Mouse (Mus musculus): ENCODE measurements at regions not wholly inside any gene's neighbourhood (a gene's known extent, or its start where the extent isn't known, plus 50 kb on each side); places are given as distances from the start of the nearest gene placed in this dataset.

GRCm38 (mm10) chr9:32057427-32058115 lies 58.4 kb upstream of the Arhgap32 start:
- no peak overlapping the region for H3K27ac ChIP-seq
- no peak overlapping the region for H3K4me2 ChIP-seq
- 73% methylated on average over 4 of the region's 4 CpGs for WGBS
- ATAC-seq (replicated peaks; ENCODE audit: insufficient number of reproducible peaks, insufficient read depth, low FRiP score, low read depth) = no peak
- H3K9me3 ChIP-seq (replicated peaks) = no peaks in the 10 kb centered on the region
- H3K9ac ChIP-seq = no peak overlapping the region
- H3K27me3 ChIP-seq = no peaks in the 10 kb centered on the region
- no peak overlapping the region for H3K4me3 ChIP-seq
- H3K4me1 ChIP-seq (replicated peaks) = no peaks in the 10 kb centered on the region
- no peaks in the 10 kb centered on the region for H3K36me3 ChIP-seq

GRCm38 (mm10) chr9:32062740-32063139 lies 53.2 kb upstream of the Arhgap32 start:
- H3K27ac ChIP-seq = no peak overlapping the region
- no peak overlapping the region for H3K4me2 ChIP-seq
- WGBS = 86% methylated on average over 4 of the region's 4 CpGs
- no peak overlapping the region for H3K4me3 ChIP-seq
- no peaks in the 10 kb centered on the region for H3K36me3 ChIP-seq
- no peak overlapping the region for H3K9ac ChIP-seq
- H3K9me3 ChIP-seq (replicated peaks) = no peaks in the 10 kb centered on the region
- ATAC-seq (replicated peaks; ENCODE audit: insufficient number of reproducible peaks, insufficient read depth, low FRiP score, low read depth) = no peak
- H3K27me3 ChIP-seq = no peaks in the 10 kb centered on the region
- 0 out of 2 replicates have a peak, but pooled peaks cover 4% of the 10 kb centered on the region for H3K4me1 ChIP-seq (replicated peaks)

DNA sequence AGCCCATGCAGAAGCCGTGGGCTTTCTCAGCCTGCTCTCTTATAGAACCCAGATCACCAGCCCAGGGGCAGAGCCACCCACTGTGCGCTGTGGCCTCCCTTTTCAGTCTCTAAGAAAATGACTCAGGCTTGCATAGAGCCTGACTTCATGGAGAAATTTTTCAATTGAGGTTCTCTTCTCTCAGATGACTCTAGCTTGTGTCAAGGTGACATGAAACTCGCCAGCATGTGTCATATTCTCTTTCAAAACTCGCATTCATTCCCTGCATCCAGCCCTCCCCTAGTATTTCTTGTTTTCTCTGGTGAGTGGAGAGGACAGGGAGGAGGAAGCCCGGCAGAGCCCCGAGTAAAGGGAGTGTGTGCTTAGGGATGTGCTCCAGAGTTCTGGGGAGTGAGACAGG lies 52.4 kb upstream of the Arhgap32 start:
- H3K36me3 ChIP-seq = no peaks in the 10 kb centered on the region
- H3K4me1 ChIP-seq (replicated peaks) = 0 out of 2 replicates have a peak, but pooled peaks cover 4% of the 10 kb centered on the region
- ATAC-seq (replicated peaks; ENCODE audit: insufficient number of reproducible peaks, insufficient read depth, low FRiP score, low read depth) = no peak
- H3K9me3 ChIP-seq (replicated peaks) = no peaks in the 10 kb centered on the region
- no peak overlapping the region for H3K27ac ChIP-seq
- WGBS = 68% methylated on average over 6 of the region's 6 CpGs
- no peak overlapping the region for H3K4me2 ChIP-seq
- H3K27me3 ChIP-seq = no peaks in the 10 kb centered on the region
- no peak overlapping the region for H3K9ac ChIP-seq
- H3K4me3 ChIP-seq = no peak overlapping the region

- ATAC-seq (replicated peaks; ENCODE audit: insufficient number of reproducible peaks, insufficient read depth, low FRiP score, low read depth) = no peak
These were observed 51.9 kb upstream of the Arhgap32 start for GRCm38 (mm10) chr9:32064007-32064550.

More at GRCm38 (mm10) chr9:32064007-32064550, 51.9 kb upstream of the Arhgap32 start:
- Histone ChIP-seq H3K9ac (no peak overlapping the region), H3K4me3 (no peak overlapping the region), H3K9me3 (replicated peaks) (no peaks in the 10 kb centered on the region), H3K27ac (no peak overlapping the region), H3K4me2 (no peak overlapping the region), H3K4me1 (replicated peaks) (0 out of 2 replicates have a peak, but pooled peaks cover 4% of the 10 kb centered on the region), H3K36me3 (no peaks in the 10 kb centered on the region), H3K27me3 (no peaks in the 10 kb centered on the region)
- WGBS = 65% methylated on average over 4 of the region's 4 CpGs

Data from heart, embryonic 15.5 days (tissue).